Mouse (Mus musculus) right cerebral cortex, postnatal 10 days (tissue): ENCODE measurements around the gene Esrrg.

Experiments
- DNase-seq, 2 experiments: peaks; one replicate each; pipeline ENCODE4 v3.0.0; 2021; ENCODE audit warnings: low spot score in 2 of 2

Gene Esrrg

GRCm38 (mm10) chr1:187608261-187608921, at the start of gene Esrrg:
Esrrg (plus strand) TSS chr1:187608791.
- no peak for DNase-seq

- DNase-seq = no peak
These were observed 24.6 kb upstream of the Esrrg start for GRCm38 (mm10) chr1:187583982-187584381.

GRCm38 (mm10) chr1:187586541-187587075, 22.0 kb upstream of the Esrrg start:
- DNase-seq = no peak

- no peak for DNase-seq
These were observed 5.6 kb upstream of the Esrrg start for GRCm38 (mm10) chr1:187602942-187603341.

GRCm38 (mm10) chr1:187604063-187604484, 4.5 kb upstream of the Esrrg start:
- no peak for DNase-seq

GRCm38 (mm10) chr1:187604691-187605310, 3.8 kb upstream of the Esrrg start:
- no peak for DNase-seq

- DNase-seq = peak in 1 of 2 experiments; percentile 28
These were observed 3.0 kb upstream of the Esrrg start for GRCm38 (mm10) chr1:187605391-187606270.

GRCm38 (mm10) chr1:187606271-187607040, 2.1 kb upstream of the Esrrg start:
- peak in 1 of 2 experiments; percentile 31 for DNase-seq

GRCm38 (mm10) chr1:187607065-187608047, 1.2 kb upstream of the Esrrg start:
- DNase-seq = peak in 1 of 2 experiments; percentile 25

GRCm38 (mm10) chr1:187609021-187609852, 646 bp downstream of the Esrrg start:
- peak in 1 of 2 experiments; percentile 33 for DNase-seq

- no peak for DNase-seq
These were observed 1.3 kb downstream of the Esrrg start for GRCm38 (mm10) chr1:187609853-187610230.

- DNase-seq = peak in 1 of 2 experiments; percentile 22
These were observed 1.9 kb downstream of the Esrrg start for GRCm38 (mm10) chr1:187610336-187610948.

- DNase-seq = no peak
These were observed 3.3 kb downstream of the Esrrg start for GRCm38 (mm10) chr1:187611925-187612324.

- no peak for DNase-seq
These were observed 4.7 kb downstream of the Esrrg start for GRCm38 (mm10) chr1:187613277-187613676.

- no peak for DNase-seq
These were observed 15.4 kb downstream of the Esrrg start for GRCm38 (mm10) chr1:187623981-187624380.

- no peak for DNase-seq
These were observed 21.8 kb downstream of the Esrrg start for GRCm38 (mm10) chr1:187630361-187630760.

GRCm38 (mm10) chr1:187631486-187631885, 22.9 kb downstream of the Esrrg start:
- DNase-seq = no peak

GRCm38 (mm10) chr1:187645258-187645657, 36.7 kb downstream of the Esrrg start:
- no peak for DNase-seq

GRCm38 (mm10) chr1:187648551-187648950, 40.0 kb downstream of the Esrrg start:
- no peak for DNase-seq
